Mouse (Mus musculus): ENCODE results near the gene Mgrn1. TPM values are rescaled to one million over a fixed set of nuclear protein-coding genes. Genes with fewer than 3 reads are reported as not detected.

Mgrn1 gene
- 193 and 194 TPM in 2 replicates for polyA plus RNA-seq (2012; rRNA removed)

DNA sequence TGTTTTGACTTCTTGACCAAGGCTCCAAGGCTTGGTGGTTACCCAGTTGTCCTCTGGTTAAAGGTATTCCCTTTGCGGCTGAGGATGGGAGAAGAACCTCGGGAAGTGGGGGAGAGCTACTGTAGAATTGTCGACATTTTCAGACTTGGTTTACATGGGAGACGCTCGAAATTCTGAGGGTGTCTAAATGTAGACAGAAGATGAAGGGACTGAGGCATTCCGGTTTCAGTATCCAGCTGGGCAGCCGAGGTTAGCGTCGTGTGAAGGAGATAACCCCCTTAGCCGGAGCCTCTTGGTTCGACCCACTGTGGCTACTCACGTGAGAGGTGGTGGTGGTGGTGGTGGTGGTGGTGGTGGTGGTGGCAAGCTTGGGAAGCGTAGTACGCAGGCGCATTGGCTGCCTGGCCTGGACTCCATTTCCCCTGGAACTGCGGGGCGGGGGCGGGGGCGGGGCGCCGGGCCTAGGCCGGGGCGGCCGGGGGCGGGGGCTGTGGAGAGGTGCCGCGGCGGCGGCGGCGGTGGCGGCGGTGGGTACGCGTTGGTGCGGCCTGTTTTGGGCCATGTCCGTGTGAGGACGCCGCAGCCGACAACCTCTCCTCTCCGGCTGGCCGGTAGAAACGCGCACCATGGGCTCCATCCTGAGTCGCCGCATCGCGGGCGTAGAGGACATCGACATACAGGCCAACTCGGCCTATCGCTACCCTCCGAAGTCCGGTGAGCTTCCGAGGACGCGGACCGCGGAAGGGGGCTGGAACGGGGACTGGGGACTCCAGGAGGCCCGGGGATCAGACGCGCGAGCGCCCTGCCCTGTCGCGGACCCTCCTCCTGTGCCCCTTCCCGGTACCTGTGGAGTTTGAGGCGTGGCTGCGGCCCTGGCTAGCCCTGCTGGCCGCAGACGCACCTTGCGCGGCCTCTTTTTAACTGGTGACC lies at the start of gene Mgrn1:
Mgrn1 (plus strand) TSS at position 490 of the 930 bp plus-strand sequence.

DNA sequence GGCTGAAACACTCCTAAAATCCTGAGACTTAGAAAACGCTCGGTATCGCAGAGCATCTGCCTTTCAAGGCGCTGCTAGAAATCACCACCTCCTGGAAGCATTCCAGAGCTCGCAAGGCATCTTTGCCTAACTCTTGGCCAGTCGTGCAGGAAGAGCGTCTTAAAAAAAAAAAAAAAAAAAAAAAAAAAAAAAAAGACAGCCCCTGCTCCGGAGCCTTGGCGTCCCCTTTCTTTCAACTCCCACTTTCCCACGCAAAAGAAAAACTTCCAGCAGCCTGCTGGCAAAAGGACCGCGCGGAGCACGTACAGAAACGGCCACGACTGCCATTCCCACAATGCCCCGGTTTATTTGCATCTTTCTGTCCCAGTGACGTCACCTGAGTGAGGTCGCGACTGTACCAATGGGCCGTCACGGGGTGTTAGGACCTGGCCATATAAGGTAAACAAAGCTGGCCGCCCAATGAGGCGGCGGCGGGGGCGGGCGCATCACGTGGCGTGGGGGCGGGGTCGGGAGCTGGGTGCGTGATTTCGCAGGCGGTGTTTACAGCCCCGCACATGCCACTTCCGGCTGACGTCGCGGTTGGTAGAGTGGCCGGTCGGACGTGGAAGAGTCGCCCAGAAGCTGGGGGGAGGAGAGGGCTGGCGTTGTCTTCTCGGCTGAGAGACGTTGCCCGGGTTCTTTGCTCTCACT lies 5.8 kb upstream of the Mgrn1 start, which contains the start of gene Ubald1:
Ubald1 (minus strand) TSS at position 180 of the 690 bp plus-strand sequence.

DNA sequence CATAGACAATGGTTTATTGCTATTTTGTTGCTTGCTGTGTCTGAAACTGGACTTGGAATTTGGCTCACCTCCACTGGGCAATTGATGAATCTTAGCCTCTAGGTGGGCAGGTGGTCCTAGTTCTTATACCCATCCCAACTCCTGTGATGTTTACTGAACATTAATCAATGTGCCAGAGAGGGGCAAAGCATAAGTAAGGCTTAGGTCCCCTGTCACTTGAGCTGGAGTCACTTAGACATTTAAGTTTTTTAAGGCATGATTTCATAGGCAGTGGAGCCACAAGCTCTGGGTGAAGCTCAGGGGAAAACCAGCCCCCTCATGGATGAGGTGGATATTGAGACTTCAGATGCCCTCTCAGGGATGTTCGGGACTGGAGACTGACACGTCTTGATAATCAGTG lies 52.4 kb downstream of the Mgrn1 start, which contains the start of gene Nudt16l1:
Nudt16l1 (plus strand) TSS at position 301 of the 400 bp plus-strand sequence.

DNA sequence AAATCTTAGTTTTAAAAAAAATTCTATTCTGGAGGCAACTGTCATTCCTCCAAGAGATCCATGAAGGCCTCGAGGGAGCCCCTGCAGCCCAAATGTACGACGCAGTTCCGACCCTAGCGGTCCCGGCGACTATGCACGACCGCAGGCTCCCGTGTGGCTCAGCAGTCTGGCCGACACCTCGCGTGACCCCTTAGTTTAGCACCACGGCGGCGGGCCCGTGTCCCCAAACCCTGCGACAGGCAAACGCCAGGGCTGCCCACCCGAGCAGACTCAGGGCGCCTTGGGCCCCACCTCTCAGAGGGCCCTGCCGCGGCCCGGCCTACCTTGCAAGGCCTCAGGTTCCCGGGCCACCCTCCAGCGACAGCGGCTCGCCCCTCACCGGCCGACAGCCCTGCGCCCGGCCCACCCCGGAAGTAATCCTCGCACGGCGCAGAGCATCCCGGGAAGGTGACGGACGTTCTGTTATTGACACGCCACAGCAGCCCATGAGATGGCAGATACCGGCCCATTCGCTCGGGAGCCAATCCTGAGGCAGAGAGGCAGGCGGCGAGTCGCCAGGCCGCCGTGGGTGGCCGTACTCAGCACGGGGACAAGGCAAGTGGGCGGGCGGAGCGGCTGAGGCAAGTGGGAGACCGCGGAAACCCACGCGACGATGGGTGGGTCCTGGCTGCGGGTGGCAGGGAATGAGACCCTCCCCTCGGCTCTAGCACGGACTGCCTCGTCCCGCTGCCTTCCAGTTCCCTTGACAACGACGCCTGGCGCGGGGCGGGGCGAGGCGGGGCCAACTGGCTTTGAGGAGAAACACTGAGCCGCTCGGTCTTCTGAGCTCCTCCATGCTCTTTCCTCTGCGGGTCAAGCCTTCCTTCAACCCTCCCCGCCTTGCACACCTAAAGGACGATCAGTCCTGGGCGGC lies 78.0 kb downstream of the Mgrn1 start, which contains the start of gene Anks3:
Anks3 (minus strand) TSS at position 409 of the 913 bp plus-strand sequence.

Other genes starting within 250 kb of the Mgrn1 start
- 98.8 and 101 TPM in 2 replicates for gene Vasn, start 246.3 kb upstream of the Mgrn1 start, polyA plus RNA-seq (2012; rRNA removed)
- gene Dnaja3, start 246.3 kb upstream of the Mgrn1 start, polyA plus RNA-seq (2012; rRNA removed): 21.3 and 24.1 TPM in 2 replicates
- gene Coro7, start 206.5 kb upstream of the Mgrn1 start, polyA plus RNA-seq (2012; rRNA removed): 56.4 and 67.0 TPM in 2 replicates
- gene Nmral1, start 166.9 kb upstream of the Mgrn1 start, polyA plus RNA-seq (2012; rRNA removed): 11.6 and 17.5 TPM in 2 replicates
- 23.8 and 26.3 TPM in 2 replicates for gene Hmox2, start 159.9 kb upstream of the Mgrn1 start, polyA plus RNA-seq (2012; rRNA removed)
- gene Cdip1, start 96.0 kb upstream of the Mgrn1 start, polyA plus RNA-seq (2012; rRNA removed): 174 and 176 TPM in 2 replicates
- gene 4930562C15Rik, start 50.8 kb upstream of the Mgrn1 start, polyA plus RNA-seq (2012; rRNA removed): 0.67 and 2.1 TPM in 2 replicates
- gene Ubald1, start 5.9 kb upstream of the Mgrn1 start, polyA plus RNA-seq (2012; rRNA removed): 52.7 and 57.2 TPM in 2 replicates
- 117 and 119 TPM in 2 replicates for gene Nudt16l1, start 52.5 kb downstream of the Mgrn1 start, polyA plus RNA-seq (2012; rRNA removed)
- gene Anks3, start 78.0 kb downstream of the Mgrn1 start, polyA plus RNA-seq (2012; rRNA removed): 77.8 and 90.4 TPM in 2 replicates
- 0.18 and 0.52 TPM in 2 replicates for gene Sept12, start 111.6 kb downstream of the Mgrn1 start, polyA plus RNA-seq (2012; rRNA removed)
- gene Smim22, start 121.0 kb downstream of the Mgrn1 start, polyA plus RNA-seq (2012; rRNA removed): 37.0 and 63.4 TPM in 2 replicates
- 117 and 151 TPM in 2 replicates for gene Rogdi, start 127.3 kb downstream of the Mgrn1 start, polyA plus RNA-seq (2012; rRNA removed)
- 58.9 and 68.7 TPM in 2 replicates for gene Glyr1, start 163.6 kb downstream of the Mgrn1 start, polyA plus RNA-seq (2012; rRNA removed)
- gene Ubn1, start 163.8 kb downstream of the Mgrn1 start, polyA plus RNA-seq (2012; rRNA removed): 35.8 and 43.4 TPM in 2 replicates
- 3.4 and 3.5 TPM in 2 replicates for gene Ppl, start 246.2 kb downstream of the Mgrn1 start, polyA plus RNA-seq (2012; rRNA removed)

Data from ovary, adult 2 months (tissue).